Mouse (Mus musculus): ENCODE measurements at regions not wholly inside any gene's neighbourhood (a gene's known extent, or its start where the extent isn't known, plus 50 kb on each side); places are given as distances from the start of the nearest gene placed in this dataset.

GRCm38 (mm10) chr13:59946509-59946908, 123.6 kb upstream of the Tut7 start:
- no peaks in the 10 kb centered on the region for H3K36me3 ChIP-seq
- WGBS, result 59% methylated on average over 4 of the region's 4 CpGs

DNA sequence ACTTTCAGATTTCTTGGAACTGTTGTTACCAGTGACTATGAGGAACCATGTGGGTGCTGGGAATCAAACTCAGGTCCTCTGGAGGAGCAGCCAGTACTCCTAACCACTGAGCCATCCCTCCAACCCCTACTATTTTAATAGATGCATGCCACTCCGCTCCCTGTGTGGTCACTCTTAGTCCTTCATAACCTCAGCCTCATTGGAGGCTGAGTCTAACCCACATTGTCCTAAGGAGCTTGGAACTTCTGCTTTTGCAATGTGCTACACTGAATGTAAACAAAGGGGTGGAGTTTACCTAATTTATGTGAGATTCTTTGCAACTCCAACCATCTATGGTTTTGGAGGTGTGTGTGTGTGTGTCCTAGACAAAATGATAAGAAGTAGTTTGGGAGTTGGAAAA, 122.7 kb upstream of the Tut7 start:
- no peak overlapping the region for H3K4me2 ChIP-seq (replicated peaks)
- H3K36me3 ChIP-seq, result no peaks in the 10 kb centered on the region
- peaks cover 59% of the 10 kb centered on the region for H3K4me1 ChIP-seq
- ATAC-seq (ENCODE audit: low FRiP score, low read depth), result no peak
- 92% methylated on average over 1 of the region's 1 CpGs for WGBS
- H3K9ac ChIP-seq, result no peak overlapping the region
- H3K27ac ChIP-seq, result no peak overlapping the region
- no peaks in the 10 kb centered on the region for H3K27me3 ChIP-seq
- no peaks in the 10 kb centered on the region for H3K9me3 ChIP-seq
- no peak overlapping the region for H3K4me3 ChIP-seq

More at GRCm38 (mm10) chr13:59946509-59946908, 123.6 kb upstream of the Tut7 start:
- ATAC-seq (ENCODE audit: low FRiP score, low read depth), result no peak
- H3K4me1 ChIP-seq, result peaks cover 50% of the 10 kb centered on the region
- no peak overlapping the region for H3K9ac ChIP-seq
- no peaks in the 10 kb centered on the region for H3K9me3 ChIP-seq
- H3K27ac ChIP-seq, result no peak overlapping the region
- no peak overlapping the region for H3K4me3 ChIP-seq
- no peaks in the 10 kb centered on the region for H3K27me3 ChIP-seq
- no peak overlapping the region for H3K4me2 ChIP-seq (replicated peaks)

- no peak overlapping the region for H3K4me2 ChIP-seq (replicated peaks)
- no peak for ATAC-seq (ENCODE audit: low FRiP score, low read depth)
- H3K36me3 ChIP-seq, result no peaks in the 10 kb centered on the region
- no peak overlapping the region for H3K27ac ChIP-seq
- no peak overlapping the region for H3K9ac ChIP-seq
- 42% methylated on average over 5 of the region's 5 CpGs for whole genome bisulfite sequencing
- peaks cover 52% of the 10 kb centered on the region for H3K4me1 ChIP-seq
- H3K27me3 ChIP-seq, result no peaks in the 10 kb centered on the region
- H3K4me3 ChIP-seq, result no peak overlapping the region
- H3K9me3 ChIP-seq, result no peaks in the 10 kb centered on the region
Measured at GRCm38 (mm10) chr13:59943602-59944140, 120.7 kb upstream of the Tut7 start.

DNA sequence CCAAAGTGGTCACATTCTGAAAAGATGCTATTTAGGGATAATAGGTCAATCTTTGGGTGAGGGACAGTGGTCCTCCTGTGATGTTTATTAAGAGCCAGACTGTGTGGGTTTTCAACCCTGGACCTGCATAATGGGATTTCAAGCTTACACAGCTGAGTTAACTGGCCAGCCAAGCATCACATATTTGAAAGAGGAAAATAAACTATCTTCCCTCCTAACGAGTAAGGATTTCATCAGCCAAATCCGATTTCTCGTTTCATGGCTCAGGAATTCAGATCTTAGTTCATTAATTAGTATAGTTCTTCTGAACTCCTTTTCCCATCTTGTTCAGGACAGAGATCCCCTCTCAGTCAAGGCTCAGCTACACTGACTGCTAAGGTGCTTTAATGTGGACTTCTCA, 120.1 kb upstream of the Tut7 start:
- Histone ChIP-seq H3K4me3 (no peak overlapping the region), H3K27me3 (no peaks in the 10 kb centered on the region), H3K27ac (no peak overlapping the region), H3K36me3 (no peaks in the 10 kb centered on the region), H3K4me1 (peaks cover 47% of the 10 kb centered on the region), H3K9me3 (no peaks in the 10 kb centered on the region), H3K9ac (no peak overlapping the region), H3K4me2 (replicated peaks) (no peak overlapping the region)
- 82% methylated on average over 3 of the region's 3 CpGs for WGBS
- no peak for ATAC-seq (ENCODE audit: low FRiP score, low read depth)

GRCm38 (mm10) chr13:59941519-59941918, 118.6 kb upstream of the Tut7 start:
- H3K27me3 ChIP-seq, result no peaks in the 10 kb centered on the region
- H3K9me3 ChIP-seq, result no peaks in the 10 kb centered on the region
- no peak for ATAC-seq (ENCODE audit: low FRiP score, low read depth)
- H3K4me1 ChIP-seq, result peaks cover 33% of the 10 kb centered on the region
- peak overlapping the region; percentile 43; the same call in 1 of the 2 replicates for H3K4me2 ChIP-seq (replicated peaks)
- H3K36me3 ChIP-seq, result no peaks in the 10 kb centered on the region
- WGBS, result 60% methylated on average over 3 of the region's 3 CpGs
- no peak overlapping the region for H3K27ac ChIP-seq
- H3K4me3 ChIP-seq, result no peak overlapping the region
- H3K9ac ChIP-seq, result no peak overlapping the region

DNA sequence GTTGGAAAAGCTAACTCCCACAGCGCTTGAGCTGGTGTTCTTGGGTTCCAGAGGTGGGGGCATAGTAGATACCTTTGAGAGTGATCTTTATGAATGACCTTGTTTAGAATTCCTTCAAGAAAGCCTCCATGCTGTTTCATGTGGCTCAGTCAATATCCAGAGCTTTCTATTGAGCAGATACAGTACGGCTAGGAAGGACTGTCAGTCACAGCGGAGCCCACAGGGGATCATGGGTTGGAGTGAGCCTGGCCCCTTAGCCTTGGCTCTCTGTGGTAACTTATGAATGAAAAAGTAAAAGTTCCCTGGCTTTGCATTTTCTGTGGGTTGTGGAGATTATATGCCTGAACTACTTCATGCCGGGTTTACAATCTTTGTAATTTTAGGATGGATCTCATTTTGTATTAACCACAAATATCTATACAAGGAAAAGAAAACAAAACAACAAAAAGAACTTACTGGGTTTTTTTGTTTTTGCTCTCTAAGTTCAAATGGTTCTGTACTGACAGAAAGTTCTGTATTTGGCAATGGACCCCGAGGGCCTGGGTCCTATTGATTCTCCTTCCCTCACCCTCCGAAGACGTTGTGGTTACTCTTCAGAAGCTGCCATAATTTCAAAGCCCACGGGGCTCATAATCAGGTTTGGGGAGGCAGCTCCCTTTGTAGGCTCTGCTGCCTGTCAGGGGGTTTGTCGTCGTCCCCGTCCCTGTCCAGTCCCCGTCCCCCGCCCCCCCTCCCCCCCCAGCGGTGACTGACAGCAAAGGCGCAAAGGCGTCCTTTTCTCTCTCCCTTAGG, 117.7 kb upstream of the Tut7 start:
- H3K27ac ChIP-seq, result no peak overlapping the region
- H3K4me1 ChIP-seq, result peaks cover 24% of the 10 kb centered on the region
- H3K4me3 ChIP-seq, result 0 out of 2 replicates have a peak overlapping the region, but pooled peaks have one; percentile 4
- H3K9me3 ChIP-seq, result no peaks in the 10 kb centered on the region
- no peaks in the 10 kb centered on the region for H3K36me3 ChIP-seq
- peak overlapping the region; percentile 43 for H3K4me2 ChIP-seq (replicated peaks)
- ATAC-seq (ENCODE audit: low FRiP score, low read depth), result no peak
- H3K27me3 ChIP-seq, result no peaks in the 10 kb centered on the region
- 26% methylated on average over 16 of the region's 16 CpGs for WGBS
- H3K9ac ChIP-seq, result no peak overlapping the region

GRCm38 (mm10) chr13:59939886-59940285, 116.9 kb upstream of the Tut7 start:
- Histone ChIP-seq H3K9ac (no peak overlapping the region), H3K36me3 (no peaks in the 10 kb centered on the region), H3K4me2 (replicated peaks) (no peak overlapping the region), H3K27me3 (no peaks in the 10 kb centered on the region), H3K9me3 (no peaks in the 10 kb centered on the region), H3K27ac (no peak overlapping the region), H3K4me3 (no peak overlapping the region), H3K4me1 (peaks cover 26% of the 10 kb centered on the region)
- WGBS, result 54% methylated on average over 5 of the region's 5 CpGs
- ATAC-seq (ENCODE audit: low FRiP score, low read depth), result 0 out of 2 replicates have a peak, but pooled peaks have one; percentile 41

GRCm38 (mm10) chr13:59937147-59937546, 114.2 kb upstream of the Tut7 start:
- Histone ChIP-seq H3K9me3 (no peaks in the 10 kb centered on the region), H3K4me3 (no peak overlapping the region), H3K36me3 (no peaks in the 10 kb centered on the region), H3K27me3 (no peaks in the 10 kb centered on the region), H3K4me2 (replicated peaks) (no peak overlapping the region), H3K27ac (no peak overlapping the region), H3K4me1 (peaks cover 32% of the 10 kb centered on the region), H3K9ac (no peak overlapping the region)
- ATAC-seq (ENCODE audit: low FRiP score, low read depth), result no peak
- WGBS, result 63% methylated on average over 3 of the region's 3 CpGs

GRCm38 (mm10) chr13:59934556-59934955, 111.6 kb upstream of the Tut7 start:
- WGBS, result 39% methylated on average over 1 of the region's 1 CpGs
- Histone ChIP-seq H3K9me3 (no peaks in the 10 kb centered on the region), H3K4me2 (replicated peaks) (no peak overlapping the region), H3K9ac (no peak overlapping the region), H3K4me3 (no peak overlapping the region), H3K4me1 (peaks cover 12% of the 10 kb centered on the region), H3K36me3 (no peaks in the 10 kb centered on the region), H3K27me3 (no peaks in the 10 kb centered on the region), H3K27ac (no peak overlapping the region)
- no peak; the same call in 1 of the 2 replicates for ATAC-seq (ENCODE audit: low FRiP score, low read depth)

DNA sequence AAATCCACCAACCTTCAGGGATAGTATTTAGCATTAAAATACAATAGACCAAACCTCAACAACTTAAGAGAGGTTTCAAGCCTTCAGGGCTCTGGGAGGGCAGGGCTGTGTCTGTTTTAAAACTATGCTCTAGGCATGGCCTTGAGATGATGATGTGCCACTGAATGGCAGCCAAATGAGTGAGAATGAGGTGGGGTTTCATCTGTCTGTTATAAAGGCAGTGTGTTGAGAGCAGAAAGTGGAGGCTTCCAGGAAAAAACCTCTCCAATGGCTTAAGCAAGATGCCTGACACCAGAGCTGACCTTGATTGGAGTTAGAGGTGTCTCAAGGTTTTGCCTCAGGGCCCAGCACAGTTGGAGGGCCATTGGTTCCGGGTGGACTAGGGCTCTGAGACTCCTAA, 111.1 kb upstream of the Tut7 start:
- H3K36me3 ChIP-seq, result no peaks in the 10 kb centered on the region
- no peak overlapping the region for H3K27ac ChIP-seq
- no peaks in the 10 kb centered on the region for H3K27me3 ChIP-seq
- H3K4me3 ChIP-seq, result no peak overlapping the region
- no peak overlapping the region for H3K9ac ChIP-seq
- WGBS, result 36% methylated on average over 1 of the region's 1 CpGs
- no peaks in the 10 kb centered on the region for H3K9me3 ChIP-seq
- ATAC-seq (ENCODE audit: low FRiP score, low read depth), result no peak
- no peak overlapping the region for H3K4me2 ChIP-seq (replicated peaks)
- H3K4me1 ChIP-seq, result peaks cover 12% of the 10 kb centered on the region

- H3K27ac ChIP-seq, result peak overlapping the region; percentile 39; the same call in 1 of the 2 replicates
- H3K9ac ChIP-seq, result peak overlapping the region; percentile 35; the same call in 1 of the 2 replicates
Measured at GRCm38 (mm10) chr13:59927379-59928111, 104.6 kb upstream of the Tut7 start.

DNA sequence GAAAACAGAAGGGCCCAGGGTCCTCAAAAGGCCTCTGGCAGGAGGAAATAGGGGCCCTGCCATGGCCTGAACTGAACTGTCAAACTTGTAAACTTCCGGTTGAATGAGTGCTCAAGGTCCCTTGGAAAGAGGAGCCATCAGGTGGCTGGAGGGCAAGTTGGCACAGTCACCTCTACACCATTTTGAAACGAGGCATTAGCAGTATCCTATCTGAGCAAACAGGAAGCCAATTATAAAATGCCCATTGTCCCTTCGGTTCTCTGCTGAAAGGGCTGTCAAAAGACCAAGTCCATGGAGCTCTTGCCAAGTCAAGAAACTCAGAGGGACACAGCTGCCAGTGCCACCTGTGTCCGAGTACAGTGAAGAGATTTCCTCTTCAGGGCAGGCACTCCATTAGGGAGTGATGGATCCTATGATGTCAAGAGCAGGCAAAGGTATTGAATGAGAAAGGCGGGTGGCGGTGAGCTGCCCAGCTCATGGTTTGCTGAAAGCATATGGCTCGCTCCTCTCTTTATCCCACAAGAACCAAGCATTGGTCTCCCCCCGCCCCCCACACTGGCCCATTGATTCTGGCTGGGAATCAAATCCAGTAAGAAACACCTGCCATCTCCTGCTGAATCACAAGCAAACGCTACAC, 103.0 kb upstream of the Tut7 start:
- Histone ChIP-seq H3K9me3 (no peaks in the 10 kb centered on the region), H3K4me2 (replicated peaks) (no peak overlapping the region), H3K27me3 (no peaks in the 10 kb centered on the region), H3K9ac (no peak overlapping the region), H3K27ac (peak overlapping the region; percentile 33; the same call in 1 of the 2 replicates), H3K36me3 (no peaks in the 10 kb centered on the region), H3K4me3 (no peak overlapping the region), H3K4me1 (peaks cover 39% of the 10 kb centered on the region)
- peak; percentile 8; the same call in 1 of the 2 replicates for ATAC-seq (ENCODE audit: low FRiP score, low read depth)
- WGBS, result 68% methylated on average over 9 of the region's 9 CpGs

More at GRCm38 (mm10) chr13:59927379-59928111, 104.6 kb upstream of the Tut7 start:
- no peak overlapping the region for H3K4me3 ChIP-seq
- 0 out of 2 replicates have a peak overlapping the region, but pooled peaks have one; percentile 17 for H3K4me2 ChIP-seq (replicated peaks)
- WGBS, result 40% methylated on average over 12 of the region's 12 CpGs
- H3K36me3 ChIP-seq, result no peaks in the 10 kb centered on the region
- peaks cover 35% of the 10 kb centered on the region for H3K4me1 ChIP-seq
- no peaks in the 10 kb centered on the region for H3K9me3 ChIP-seq
- peak; percentile 69 for ATAC-seq (ENCODE audit: low FRiP score, low read depth)
- H3K27me3 ChIP-seq, result no peaks in the 10 kb centered on the region

Measured in limb, embryonic 13.5 days (tissue).